Comparison of ENCODE assay signal across 16 mouse cellular contexts in the genomic region with DNA sequence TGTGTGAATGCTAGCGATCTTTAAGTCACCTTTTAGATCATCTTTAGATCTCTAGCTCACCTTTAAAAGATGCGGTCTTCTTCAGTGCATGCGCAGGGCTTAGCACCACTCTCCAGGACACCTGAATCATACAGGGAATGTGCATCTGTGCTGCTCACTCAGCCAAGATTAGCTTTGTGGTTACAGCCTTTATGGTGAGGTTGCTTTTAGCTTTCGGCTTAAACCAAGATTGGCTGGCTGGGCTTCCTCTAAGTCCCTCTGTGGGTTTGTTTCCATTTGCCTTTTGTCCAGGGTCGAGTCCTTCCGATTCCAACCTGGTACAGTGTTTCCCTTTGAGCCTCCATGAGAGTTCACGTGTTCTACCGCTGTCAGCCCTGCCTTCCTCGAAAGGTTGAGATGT. TPM values are rescaled to one million over a fixed set of nuclear protein-coding genes. Genes with fewer than 3 reads are reported as not detected.
DNase-seq lines count a peak whose midpoint lies in the region; ATAC-seq and TF ChIP-seq lines count a peak whose summit lies in the region.
"Had no signal": no experiment of that assay in that cellular context is flagged by ENCODE, and none has a peak within 500 bp of the region (broad histone marks: within the 10 kb centered on the region; RNA-seq: fewer than 3 reads in every experiment).

No protein-coding gene starts in this region.

- peaks cover 41% of the 10 kb centered on the region for H3K4me1 ChIP-seq in forebrain, embryonic 10.5 days
- no peaks in the 10 kb centered on the region for H3K4me1 ChIP-seq in forebrain, postnatal 0 days (ENCODE audit: insufficient read depth)
- peaks cover 28% of the 10 kb centered on the region for H3K4me1 ChIP-seq in heart, embryonic 16.5 days (ENCODE audit: control insufficient read depth, insufficient read depth, low read length)
- H3K4me1 ChIP-seq in neural tube, embryonic 13.5 days (replicated peaks): peaks cover 31% of the 10 kb centered on the region

- H3K27me3 ChIP-seq in forebrain, embryonic 10.5 days (ENCODE audit: poor library complexity, severe bottlenecking): no peaks in the 10 kb centered on the region
- no peaks in the 10 kb centered on the region for H3K27me3 ChIP-seq in forebrain, postnatal 0 days (ENCODE audit: insufficient read depth, low read length)
- no peaks in the 10 kb centered on the region for H3K27me3 ChIP-seq in heart, embryonic 16.5 days (ENCODE audit: control insufficient read depth, insufficient read depth, low read length)
- H3K27me3 ChIP-seq in neural tube, embryonic 13.5 days: no peaks in the 10 kb centered on the region
- H3K27me3 ChIP-seq: embryonic facial prominence, embryonic 15.5 days; forebrain, embryonic 13.5 days; hindbrain, embryonic 15.5 days; limb, embryonic 15.5 days had no signal

- 87% methylated on average over 9 of the region's 9 CpGs for WGBS in forebrain, embryonic 10.5 days
- WGBS in forebrain, postnatal 0 days: 64% methylated on average over 9 of the region's 9 CpGs
- WGBS in heart, embryonic 16.5 days: 52% methylated on average over 9 of the region's 9 CpGs
- WGBS in neural tube, embryonic 13.5 days: 81% methylated on average over 9 of the region's 9 CpGs

- no peaks in the 10 kb centered on the region for H3K9me3 ChIP-seq in forebrain, embryonic 10.5 days
- no peaks in the 10 kb centered on the region for H3K9me3 ChIP-seq in forebrain, postnatal 0 days (ENCODE audit: low read length)
- H3K9me3 ChIP-seq in heart, embryonic 16.5 days (replicated peaks; ENCODE audit: control insufficient read depth, low read length): no peaks in the 10 kb centered on the region
- no peaks in the 10 kb centered on the region for H3K9me3 ChIP-seq in neural tube, embryonic 13.5 days
- H3K9me3 ChIP-seq: embryonic facial prominence, embryonic 15.5 days; forebrain, embryonic 13.5 days; hindbrain, embryonic 15.5 days; limb, embryonic 15.5 days had no signal

- no peak for TF ChIP-seq CTCF in forebrain, postnatal 0 days (IDR thresholded peaks at IDR 0.05; ENCODE audit: low read depth)

- no peak for DNase-seq in forebrain, embryonic 10.5 days (ENCODE audit: extremely low spot score, low spot score)
- DNase-seq in forebrain, postnatal 0 days: no peak
- no peak for DNase-seq in heart, postnatal 25 days (ENCODE audit: low spot score)
- DNase-seq in neural tube, embryonic 10.5 days (ENCODE audit: extremely low spot score, low spot score): no peak
- DNase-seq in urinary bladder, postnatal 14 days (ENCODE audit: low spot score): no peak
- no peak for DNase-seq in thymus, postnatal 25 days
- DNase-seq: lung, adult 18-20 months had no signal

- no peak overlapping the region for H3K4me2 ChIP-seq in forebrain, postnatal 0 days (ENCODE audit: low read depth)
- peak overlapping the region; percentile 29 for H3K4me2 ChIP-seq in heart, embryonic 16.5 days (ENCODE audit: low read depth, low read length)
- H3K4me2 ChIP-seq in neural tube, embryonic 13.5 days: no peak overlapping the region
- H3K4me2 ChIP-seq: embryonic facial prominence, embryonic 15.5 days; forebrain, embryonic 13.5 days; hindbrain, embryonic 15.5 days; limb, embryonic 15.5 days had no signal

- peaks cover 72% of the 10 kb centered on the region for H3K36me3 ChIP-seq in forebrain, embryonic 10.5 days (replicated peaks)
- H3K36me3 ChIP-seq in forebrain, postnatal 0 days (ENCODE audit: insufficient read depth): no peaks in the 10 kb centered on the region
- H3K36me3 ChIP-seq in heart, embryonic 16.5 days (ENCODE audit: control insufficient read depth, insufficient read depth): 0 out of 2 replicates have a peak, but pooled peaks cover 5% of the 10 kb centered on the region
- H3K36me3 ChIP-seq in neural tube, embryonic 13.5 days: no peaks in the 10 kb centered on the region
- H3K36me3 ChIP-seq: embryonic facial prominence, embryonic 15.5 days; hindbrain, embryonic 15.5 days; limb, embryonic 15.5 days had no signal

- H3K9ac ChIP-seq in forebrain, postnatal 0 days: no peak overlapping the region
- H3K9ac ChIP-seq in heart, embryonic 16.5 days (ENCODE audit: low read length): peak overlapping the region; percentile 36
- 0 out of 2 replicates have a peak overlapping the region, but pooled peaks have one; percentile 22 for H3K9ac ChIP-seq in neural tube, embryonic 13.5 days
- H3K9ac ChIP-seq: embryonic facial prominence, embryonic 15.5 days; forebrain, embryonic 13.5 days; hindbrain, embryonic 15.5 days; limb, embryonic 15.5 days had no signal

- no peak overlapping the region for H3K4me3 ChIP-seq in forebrain, embryonic 10.5 days
- no peak overlapping the region for H3K4me3 ChIP-seq in forebrain, postnatal 0 days (ENCODE audit: low read depth, low read length)
- no peak overlapping the region for H3K4me3 ChIP-seq in heart, embryonic 16.5 days (ENCODE audit: low read length)
- H3K4me3 ChIP-seq in neural tube, embryonic 13.5 days: no peak overlapping the region
- H3K4me3 ChIP-seq: embryonic facial prominence, embryonic 15.5 days; forebrain, embryonic 13.5 days; hindbrain, embryonic 15.5 days; layer of hippocampus, adult 2 months; limb, embryonic 15.5 days had no signal

- ATAC-seq in forebrain, postnatal 0 days: no peak
- ATAC-seq in heart, embryonic 16.5 days (replicated peaks; ENCODE audit: extremely low read depth, insufficient read depth, low FRiP score): no peak
- ATAC-seq in neural tube, embryonic 13.5 days (ENCODE audit: low read depth): no peak
- ATAC-seq: activated CD4-positive, CD25-positive, alpha-beta regulatory T cell, adult 4 months; forebrain, embryonic 13.5 days had no signal

- intact Hi-C loops in heart, postnatal 25 days (cut with DNase I): no loop called here

- H3K27ac ChIP-seq in forebrain, embryonic 10.5 days: peak overlapping the region; percentile 60
- H3K27ac ChIP-seq in forebrain, postnatal 0 days (ENCODE audit: low read depth, low read length): no peak overlapping the region
- peak overlapping the region; percentile 75 for H3K27ac ChIP-seq in heart, embryonic 16.5 days (ENCODE audit: low read length)
- H3K27ac ChIP-seq in neural tube, embryonic 13.5 days (replicated peaks): 0 out of 2 replicates have a peak overlapping the region, but pooled peaks have one; percentile 43
- H3K27ac ChIP-seq: embryonic facial prominence, embryonic 15.5 days; forebrain, embryonic 13.5 days; hindbrain, embryonic 15.5 days; layer of hippocampus, adult 2 months; limb, embryonic 15.5 days; macrophage had no signal

RNA-seq across cellular contexts. Expression of a gene that starts 20.1 kb away (rescaled TPM):
- polyA plus RNA-seq in forebrain, embryonic 10.5 days (2016; fragmentation: Nextera tagmentation; extraction: Ambion mirVana): 22.8 and 23.1 TPM in 2 replicates
- 16.2 and 19.9 TPM in 2 replicates for total RNA-seq in forebrain, postnatal 0 days (2014; rRNA removed)
- polyA plus RNA-seq in forebrain, postnatal 0 days (2015; fragmentation: Nextera tagmentation; extraction: Ambion mirVana): 6.2 and 8.0 TPM in 2 replicates
- 34.0 and 35.1 TPM in 2 replicates for polyA plus RNA-seq in heart, embryonic 16.5 days (2015; fragmentation: Nextera tagmentation; extraction: Ambion mirVana)
- 100 to 1,000 TPM; 155 to 170 TPM for total RNA-seq in heart, postnatal 25 days (2021)
- 9.6 and 12.6 TPM in 2 replicates for polyA plus RNA-seq in neural tube, embryonic 13.5 days (2015; fragmentation: Nextera tagmentation; extraction: Ambion mirVana)
